Mouse (Mus musculus): ENCODE results near the gene Zdhhc12. TPM values are rescaled to one million over a fixed set of nuclear protein-coding genes. Genes with fewer than 3 reads are reported as not detected.
A peak's percentile ranks its signal among the peaks of the same experiment; 100 is the strongest.

Gene Zdhhc12
- total RNA-seq, 2 experiments from 2014 or later: 10.7 to 17.4 TPM

DNA sequence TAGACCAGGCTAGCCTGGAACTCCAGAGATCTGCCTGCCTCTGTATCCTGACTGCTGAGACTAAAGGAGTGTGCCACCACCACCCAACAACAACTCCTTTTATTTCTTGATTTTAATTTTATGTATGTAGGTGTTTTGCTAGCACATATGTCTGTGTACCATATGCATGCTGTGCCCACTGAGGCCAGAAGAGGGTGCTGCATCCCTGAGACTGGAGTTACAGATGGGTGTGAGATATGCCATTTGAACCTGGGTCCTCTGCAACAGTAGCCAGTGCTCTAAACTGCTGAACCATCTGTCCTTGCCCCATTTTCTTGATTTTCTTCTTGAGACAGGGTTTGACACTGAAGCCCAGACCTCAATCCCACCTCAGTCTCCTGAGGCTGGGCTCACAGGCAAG lies 12.9 kb upstream of the Zdhhc12 start:
- ATAC-seq (replicated peaks; ENCODE audit: poor library complexity): peak; percentile 93

DNA sequence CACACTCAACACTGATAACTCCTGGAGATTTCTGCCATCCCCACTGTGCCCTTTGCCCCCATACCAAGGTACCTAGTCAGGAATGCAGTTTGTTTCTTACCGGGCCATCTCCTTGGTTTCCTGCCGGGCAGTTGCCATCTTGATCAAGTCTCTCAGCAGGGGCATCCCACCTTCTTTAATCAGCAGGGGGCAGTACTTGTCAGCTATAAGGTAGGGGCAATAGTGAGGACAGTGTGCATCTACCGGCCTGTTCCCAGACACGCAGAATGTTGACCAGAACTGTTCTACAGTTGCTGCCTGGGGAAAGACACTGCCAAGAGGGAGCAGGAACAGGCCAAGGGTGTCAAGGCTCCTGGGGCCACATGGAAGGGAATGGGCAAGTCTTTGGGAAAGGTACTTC lies 6.8 kb upstream of the Zdhhc12 start:
- ATAC-seq (replicated peaks; ENCODE audit: poor library complexity): no peak; the same call in 1 of the 2 replicates

DNA sequence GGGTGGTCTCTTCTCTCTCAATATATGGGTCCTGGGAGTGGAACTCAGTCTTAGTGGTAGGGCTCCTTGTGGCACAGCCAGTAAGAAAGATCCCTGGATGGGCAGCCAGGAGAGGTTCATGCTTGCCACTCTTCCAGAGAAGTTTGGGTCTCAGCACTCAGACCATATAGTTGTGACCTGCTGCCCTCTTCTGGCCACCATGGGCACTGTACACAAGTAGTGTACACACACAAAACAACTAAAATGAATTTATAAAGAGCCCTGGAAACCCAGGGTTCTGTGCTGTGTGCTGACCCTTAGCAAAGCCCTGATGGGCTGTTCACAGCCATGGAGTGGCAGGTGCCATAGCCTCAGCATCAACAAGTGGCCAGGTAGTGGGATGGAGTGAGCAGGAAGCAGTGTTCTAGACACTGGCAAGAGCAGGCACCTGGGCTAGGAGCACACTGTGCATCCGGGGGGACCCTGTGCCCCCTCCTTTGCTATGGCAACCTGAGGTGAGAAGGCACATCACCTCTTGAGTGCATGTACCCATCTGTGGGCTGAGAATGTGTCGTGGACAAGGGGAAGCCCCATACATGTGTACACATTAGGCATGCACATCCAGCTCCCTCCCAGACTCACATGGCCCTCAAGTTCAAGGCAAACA lies 2.6 kb upstream of the Zdhhc12 start:
- ATAC-seq (replicated peaks; ENCODE audit: poor library complexity): peak; percentile 38

DNA sequence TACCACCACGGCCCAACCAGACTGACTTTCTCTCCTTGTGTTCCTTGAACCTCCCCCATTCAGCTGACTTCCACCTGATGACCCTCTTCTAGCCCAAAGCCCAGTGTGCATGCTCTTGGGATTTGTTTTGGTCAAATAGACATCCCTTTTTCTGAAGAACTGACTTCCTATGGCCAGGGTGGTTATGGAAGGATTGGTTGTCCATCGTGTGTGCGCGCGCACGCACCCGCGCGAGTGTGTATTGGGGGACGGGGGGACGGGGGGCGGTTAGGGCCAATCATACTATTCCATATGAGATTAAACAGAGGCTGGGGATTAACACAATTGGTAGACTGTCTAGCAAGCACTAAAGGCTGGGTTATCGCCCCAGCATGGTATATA lies 750 bp upstream of the Zdhhc12 start:
- no peak for ATAC-seq (replicated peaks; ENCODE audit: poor library complexity)

DNA sequence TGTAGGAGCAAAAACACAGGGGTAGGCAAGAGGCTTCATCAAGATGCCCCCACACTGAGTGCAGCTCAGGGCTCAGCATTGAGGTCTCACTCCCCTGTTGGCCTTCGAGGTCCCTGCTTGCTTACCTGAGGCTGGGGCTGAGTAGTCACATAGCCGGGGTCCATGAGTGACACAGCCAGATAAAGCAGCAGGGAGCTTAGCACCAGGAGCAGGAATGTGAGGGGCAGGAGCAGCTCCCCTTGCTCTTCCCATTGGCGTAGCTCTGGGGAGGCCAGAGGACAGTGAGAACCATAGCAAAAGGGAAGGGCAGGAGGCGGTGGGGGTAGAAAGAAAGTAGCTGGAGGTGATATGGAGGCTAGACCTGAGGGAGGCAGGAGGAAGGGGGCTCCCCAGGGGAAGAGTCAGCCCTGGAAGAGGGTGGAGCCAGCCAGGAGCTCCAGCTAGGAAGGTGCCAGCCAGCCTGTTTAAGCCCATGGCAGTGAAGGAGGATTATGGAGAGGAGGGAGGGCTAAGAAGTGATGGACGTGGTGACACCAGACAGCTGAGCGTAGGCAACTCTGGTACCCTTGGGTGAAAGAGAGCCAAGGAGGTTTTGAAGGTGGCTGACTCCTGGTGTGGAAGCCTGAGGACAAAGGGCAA lies 1.0 kb downstream of the Zdhhc12 start:
- no peak for ATAC-seq (replicated peaks; ENCODE audit: poor library complexity)

DNA sequence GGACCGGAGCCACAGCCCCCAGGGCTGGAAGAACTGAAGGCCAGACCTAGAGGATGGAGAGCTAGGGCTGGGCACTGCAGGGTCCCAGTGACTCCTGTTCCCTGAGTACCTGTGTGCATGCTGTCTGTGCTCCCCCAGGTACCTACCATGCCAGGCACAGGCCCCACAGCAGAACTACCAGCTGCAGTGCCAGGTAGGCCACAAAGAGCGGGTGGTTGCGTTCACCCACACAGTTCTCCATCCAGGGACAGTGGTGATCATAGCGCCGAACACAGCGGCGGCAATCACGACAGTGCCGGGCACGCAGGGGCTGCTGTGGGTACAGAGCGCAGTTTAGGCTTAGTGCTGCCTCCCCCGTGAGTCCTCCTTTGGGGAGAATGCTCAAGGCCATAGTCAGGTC lies 1.9 kb downstream of the Zdhhc12 start:
- ATAC-seq (replicated peaks; ENCODE audit: poor library complexity): no peak

DNA sequence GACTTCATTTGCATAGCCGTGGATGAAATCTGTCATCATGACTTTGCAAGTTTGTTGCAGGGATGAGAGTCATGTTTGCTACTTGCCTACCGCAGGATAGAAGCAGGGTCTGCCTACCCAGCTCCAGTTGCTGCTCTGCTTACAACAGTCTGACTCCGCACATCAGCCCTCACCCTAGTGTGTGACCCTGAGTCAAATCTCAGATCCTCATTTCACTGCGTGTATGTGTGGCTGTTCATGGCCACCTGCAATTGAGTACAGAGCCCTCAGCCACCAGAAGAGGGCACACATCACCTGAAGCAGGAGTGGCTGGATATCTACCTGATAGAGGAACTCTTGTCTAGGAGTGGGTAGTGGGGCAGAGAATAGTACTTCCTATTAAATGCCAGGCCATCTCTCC lies 6.1 kb downstream of the Zdhhc12 start:
- no peak for ATAC-seq (replicated peaks; ENCODE audit: poor library complexity)

DNA sequence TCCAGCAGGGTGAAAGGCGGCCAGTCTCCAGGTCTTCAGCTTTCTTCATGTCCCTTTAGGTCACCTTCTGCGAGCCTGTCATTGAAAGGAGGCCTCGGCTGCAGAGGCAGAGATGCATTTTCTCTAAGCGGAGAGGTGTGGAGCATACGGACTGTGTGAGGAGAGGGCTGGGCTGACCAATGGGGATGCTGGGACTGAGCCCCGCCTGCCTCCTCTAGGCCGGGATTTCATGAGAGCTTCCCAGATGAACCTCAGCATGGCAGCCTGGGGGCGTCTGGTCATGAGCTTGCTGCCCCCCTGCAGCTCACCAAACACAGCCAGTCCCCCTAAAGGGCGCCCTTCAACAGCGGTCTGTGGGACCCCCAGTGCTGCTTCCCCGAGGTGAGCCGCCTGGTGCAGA lies 8.8 kb downstream of the Zdhhc12 start:
- ATAC-seq (replicated peaks; ENCODE audit: poor library complexity): no peak

DNA sequence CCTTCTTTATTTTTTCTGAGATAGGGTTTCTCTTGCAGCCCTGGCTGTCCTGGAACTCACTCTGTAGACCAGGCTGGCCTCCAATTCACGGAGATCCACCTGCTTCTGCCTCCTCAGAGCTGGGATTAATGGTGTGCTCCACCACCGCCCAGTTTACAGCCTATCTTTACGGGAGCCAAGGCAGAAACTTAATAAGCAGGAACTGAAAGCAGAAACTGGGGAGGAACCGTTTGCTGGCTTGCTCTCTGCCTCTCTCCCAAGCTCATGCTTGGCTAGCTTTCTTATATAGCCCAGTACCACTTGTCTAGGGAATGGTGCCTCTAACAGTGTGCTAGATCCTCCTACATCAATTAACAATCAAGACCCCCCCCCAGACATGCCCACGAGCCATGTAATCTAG lies 9.3 kb downstream of the Zdhhc12 start:
- ATAC-seq (replicated peaks; ENCODE audit: poor library complexity): 0 out of 2 replicates have a peak, but pooled peaks have one; percentile 17

DNA sequence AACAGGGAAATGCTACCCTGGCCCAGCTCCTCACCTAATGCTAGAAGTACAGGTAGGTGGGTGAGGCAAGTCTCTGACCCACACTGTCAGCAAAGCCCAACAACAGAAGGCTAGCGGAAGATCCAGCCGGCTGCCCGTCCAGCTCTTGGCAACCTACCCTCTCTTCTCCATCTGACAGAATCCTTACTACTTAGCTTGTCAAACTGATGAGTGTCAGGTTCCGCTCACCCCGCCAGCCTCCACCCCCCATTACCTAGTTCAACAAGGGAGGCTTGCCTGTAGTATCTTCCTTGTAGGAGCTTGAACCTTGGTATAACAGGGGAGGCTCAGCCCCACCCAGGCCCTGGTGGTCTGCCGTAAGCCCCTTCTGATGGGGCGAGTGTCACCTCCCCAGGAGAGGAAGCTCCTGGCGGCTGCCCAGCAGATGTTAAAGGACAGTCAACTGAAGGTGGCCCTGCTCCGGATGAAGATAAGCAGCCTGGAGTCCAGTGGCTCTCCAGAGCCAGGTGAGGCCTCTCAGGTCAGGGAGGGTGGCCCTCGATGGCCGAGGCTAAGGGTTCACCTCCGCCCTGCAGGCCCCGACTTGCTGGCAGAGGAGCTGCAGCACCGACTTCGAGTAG lies 13.2 kb downstream of the Zdhhc12 start:
- no peak for ATAC-seq (replicated peaks; ENCODE audit: poor library complexity)

DNA sequence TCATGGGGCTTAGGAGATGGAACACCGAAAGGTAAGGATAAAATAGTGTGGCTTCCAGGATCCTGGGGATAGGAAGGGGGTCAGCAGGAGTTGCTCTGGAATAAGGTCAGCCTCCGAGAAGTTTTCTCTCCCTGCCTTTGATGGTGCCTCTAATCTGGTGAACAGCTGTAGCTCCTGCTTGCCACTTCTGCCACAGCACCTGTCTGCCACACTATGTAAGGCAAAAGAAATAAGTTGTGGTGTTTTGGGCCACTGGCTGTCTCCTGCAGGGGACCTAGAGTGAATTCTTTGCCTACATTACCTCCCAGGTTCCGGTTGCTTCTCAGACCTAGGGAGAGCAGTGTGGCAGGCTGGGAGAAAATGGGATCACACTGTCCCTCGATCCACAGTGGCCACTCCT lies 14.7 kb downstream of the Zdhhc12 start:
- ATAC-seq (replicated peaks; ENCODE audit: poor library complexity): no peak

DNA sequence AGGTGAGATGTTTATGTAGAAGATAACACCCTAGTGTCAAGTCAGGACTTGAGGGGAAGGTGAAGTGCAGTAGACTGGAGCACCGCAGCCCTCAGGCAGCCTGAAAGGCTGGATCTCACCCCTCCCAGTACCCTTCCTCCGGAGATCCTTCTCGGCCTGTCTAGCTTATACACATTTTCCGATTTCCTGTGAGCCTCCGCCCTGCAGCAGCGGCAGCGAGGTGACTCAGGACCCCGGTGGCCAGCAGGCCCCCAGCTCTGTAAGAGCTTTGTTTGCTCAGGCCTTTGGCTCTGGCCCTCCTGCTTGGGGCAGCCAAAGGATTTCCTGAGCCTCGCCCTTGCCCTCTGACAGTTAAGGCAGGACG lies 15.1 kb downstream of the Zdhhc12 start:
- ATAC-seq (replicated peaks; ENCODE audit: poor library complexity): peak; percentile 22

DNA sequence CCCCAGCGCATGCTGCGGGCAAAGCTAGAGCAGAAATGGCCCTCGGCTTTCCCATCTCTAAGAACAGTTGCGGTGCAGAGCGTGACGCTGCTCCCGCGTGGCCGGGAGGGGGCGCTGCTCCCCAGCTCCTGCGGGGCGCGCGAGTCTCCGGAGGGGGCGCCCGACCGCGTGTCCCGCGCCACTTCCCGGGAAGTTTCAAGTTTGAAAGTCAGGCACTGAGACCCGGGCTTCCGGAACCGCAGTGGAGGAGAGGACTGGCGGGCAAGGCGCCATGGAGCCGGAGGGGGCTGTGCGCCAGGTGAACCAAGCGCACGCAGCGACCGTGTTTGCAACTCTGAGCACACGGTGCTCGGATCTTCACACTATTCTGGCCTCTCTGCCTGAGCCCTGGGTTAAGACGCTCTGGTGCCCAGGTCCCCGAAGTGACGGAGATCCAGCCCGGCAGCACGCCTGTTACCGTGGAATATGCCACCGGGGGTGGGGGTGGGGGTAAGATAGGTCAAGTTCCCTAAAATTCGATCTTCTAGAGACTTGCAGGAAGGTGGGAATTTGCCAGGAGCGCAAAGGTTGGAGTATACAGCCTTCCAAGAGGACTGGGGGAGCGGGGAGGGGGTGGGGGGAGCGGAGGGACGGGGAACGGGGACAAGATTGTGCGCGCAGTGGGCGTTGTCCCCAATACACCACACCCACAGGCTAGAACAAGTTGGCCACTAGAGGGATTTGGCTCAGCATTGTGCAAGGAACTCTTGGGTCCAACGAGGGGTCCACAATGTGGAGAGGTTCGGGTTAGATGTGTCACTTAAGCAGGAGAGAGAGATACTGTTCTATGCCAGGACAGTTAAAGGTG lies 15.7 kb downstream of the Zdhhc12 start, which contains the start of gene Pkn3:
TSS of gene Pkn3 (plus strand) at position 183 of the 847 bp plus-strand sequence.
- peak; percentile 86 for ATAC-seq (replicated peaks; ENCODE audit: poor library complexity)

DNA sequence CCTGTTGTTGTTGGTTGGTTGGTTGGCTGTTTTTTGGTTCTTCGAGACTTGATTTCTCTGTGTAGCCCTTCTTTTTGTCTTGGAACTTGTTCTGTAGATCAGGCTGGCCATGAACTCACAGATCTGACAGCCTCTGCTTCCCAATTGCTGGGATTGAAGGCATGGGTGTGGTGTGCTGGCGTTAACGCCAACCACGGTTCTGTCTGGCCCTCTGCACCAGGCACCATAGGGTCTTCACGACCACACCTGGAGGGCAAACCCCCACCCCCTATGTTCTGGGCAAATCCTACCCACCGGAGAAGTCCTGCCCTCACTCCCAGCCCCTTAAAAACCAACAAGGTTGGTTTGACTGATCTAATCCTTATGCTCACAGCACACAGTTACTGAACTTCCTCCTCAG lies 16.5 kb downstream of the Zdhhc12 start:
- peak; percentile 13; the same call in 1 of the 2 replicates for ATAC-seq (replicated peaks; ENCODE audit: poor library complexity)

DNA sequence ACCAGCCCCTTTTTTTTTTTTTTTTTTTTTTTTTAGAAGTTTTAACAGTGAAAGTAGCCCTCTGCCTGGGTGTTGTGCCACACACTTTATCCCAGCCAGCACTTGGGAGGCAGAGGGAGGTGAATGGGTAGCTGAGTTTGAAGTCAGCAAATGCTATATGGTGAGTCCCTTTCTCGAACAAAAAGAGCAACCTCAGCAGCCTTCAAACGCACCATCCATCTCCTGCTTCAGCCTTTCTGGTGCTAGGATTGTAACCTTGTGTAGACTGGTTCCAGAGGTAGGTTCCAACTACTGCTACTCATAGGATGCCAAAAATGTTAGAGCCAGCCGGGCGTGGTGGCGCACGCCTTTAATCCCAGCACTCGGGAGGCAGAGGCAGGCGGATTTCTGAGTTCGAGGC lies 17.0 kb downstream of the Zdhhc12 start:
- no peak for ATAC-seq (replicated peaks; ENCODE audit: poor library complexity)

DNA sequence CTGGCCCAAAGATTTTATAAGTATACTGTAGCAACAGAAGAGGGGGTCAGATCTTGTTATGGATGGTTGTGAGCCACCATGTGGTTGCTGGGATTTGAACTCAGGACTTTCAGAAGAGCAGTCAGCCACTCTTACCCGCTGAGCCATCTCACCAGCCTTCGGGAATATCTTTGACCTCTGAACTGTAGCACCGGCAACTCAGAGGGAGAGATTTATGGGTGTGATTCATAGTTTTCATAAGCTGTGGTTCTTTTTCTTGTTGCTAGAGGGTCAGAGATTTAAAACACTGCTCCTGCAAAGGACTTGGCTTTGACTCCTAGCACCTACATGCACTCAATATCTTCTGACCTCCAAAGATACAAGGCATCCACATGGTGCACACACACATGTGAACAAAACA lies 17.8 kb downstream of the Zdhhc12 start:
- no peak for ATAC-seq (replicated peaks; ENCODE audit: poor library complexity)

DNA sequence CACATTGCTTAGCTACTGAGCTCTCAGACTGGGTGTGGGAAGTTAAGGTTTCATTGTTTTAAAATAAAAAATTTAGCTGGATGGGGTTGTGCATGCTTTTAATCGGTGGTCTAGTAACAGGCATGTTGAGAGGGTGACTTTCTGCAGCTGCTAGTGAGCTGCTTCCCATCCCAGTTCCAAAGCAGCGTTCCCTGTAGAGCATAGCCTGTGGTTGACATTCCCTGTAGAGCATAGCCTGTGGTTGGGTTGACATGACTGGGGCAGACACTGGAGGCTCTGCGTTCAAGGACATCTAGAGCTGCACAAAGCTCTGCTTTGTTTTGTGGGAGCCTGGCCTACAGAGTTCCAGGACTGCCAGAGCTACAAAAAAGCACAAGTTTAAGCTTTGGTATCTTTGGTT lies 20.2 kb downstream of the Zdhhc12 start:
- no peak for ATAC-seq (replicated peaks; ENCODE audit: poor library complexity)

DNA sequence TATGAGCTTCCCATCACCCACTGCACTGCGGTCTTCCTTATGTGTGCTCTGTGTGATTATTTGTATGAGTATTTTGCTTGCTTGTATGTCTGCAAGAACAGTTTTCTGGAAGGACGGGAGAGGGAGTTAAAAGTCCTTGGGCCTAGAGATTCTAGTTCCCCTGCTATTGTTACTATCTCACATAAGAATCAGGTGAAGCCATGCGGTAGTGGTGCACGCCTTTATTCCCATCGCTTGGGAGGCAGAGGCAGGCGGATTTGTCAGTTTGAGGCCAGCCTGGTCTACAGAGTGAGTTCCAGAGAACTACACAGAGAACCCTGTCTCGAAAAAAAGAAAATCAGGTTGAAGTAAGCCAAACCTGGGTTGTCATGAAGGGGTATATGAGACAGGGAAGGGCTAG lies 20.6 kb downstream of the Zdhhc12 start:
- ATAC-seq (replicated peaks; ENCODE audit: poor library complexity): no peak

DNA sequence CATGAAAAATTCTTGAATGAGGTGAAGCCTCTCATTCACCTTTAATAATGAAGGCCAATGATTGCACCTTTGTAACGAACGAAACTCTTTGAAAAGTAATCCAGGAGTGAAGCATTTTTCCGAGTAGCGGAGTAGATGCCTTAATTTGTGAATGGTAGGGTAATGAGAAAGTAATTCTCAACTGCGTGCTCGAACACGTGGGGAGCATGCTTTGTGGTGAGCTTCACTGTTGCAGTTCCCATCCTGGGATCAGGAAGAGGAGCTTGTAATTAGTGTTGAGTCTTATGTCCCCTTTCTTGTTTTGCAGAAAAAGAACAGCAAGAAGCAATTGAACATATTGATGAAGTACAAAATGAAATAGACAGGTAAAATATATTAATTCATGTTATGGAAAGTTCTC lies 25.5 kb downstream of the Zdhhc12 start:
- no peak for ATAC-seq (replicated peaks; ENCODE audit: poor library complexity)

DNA sequence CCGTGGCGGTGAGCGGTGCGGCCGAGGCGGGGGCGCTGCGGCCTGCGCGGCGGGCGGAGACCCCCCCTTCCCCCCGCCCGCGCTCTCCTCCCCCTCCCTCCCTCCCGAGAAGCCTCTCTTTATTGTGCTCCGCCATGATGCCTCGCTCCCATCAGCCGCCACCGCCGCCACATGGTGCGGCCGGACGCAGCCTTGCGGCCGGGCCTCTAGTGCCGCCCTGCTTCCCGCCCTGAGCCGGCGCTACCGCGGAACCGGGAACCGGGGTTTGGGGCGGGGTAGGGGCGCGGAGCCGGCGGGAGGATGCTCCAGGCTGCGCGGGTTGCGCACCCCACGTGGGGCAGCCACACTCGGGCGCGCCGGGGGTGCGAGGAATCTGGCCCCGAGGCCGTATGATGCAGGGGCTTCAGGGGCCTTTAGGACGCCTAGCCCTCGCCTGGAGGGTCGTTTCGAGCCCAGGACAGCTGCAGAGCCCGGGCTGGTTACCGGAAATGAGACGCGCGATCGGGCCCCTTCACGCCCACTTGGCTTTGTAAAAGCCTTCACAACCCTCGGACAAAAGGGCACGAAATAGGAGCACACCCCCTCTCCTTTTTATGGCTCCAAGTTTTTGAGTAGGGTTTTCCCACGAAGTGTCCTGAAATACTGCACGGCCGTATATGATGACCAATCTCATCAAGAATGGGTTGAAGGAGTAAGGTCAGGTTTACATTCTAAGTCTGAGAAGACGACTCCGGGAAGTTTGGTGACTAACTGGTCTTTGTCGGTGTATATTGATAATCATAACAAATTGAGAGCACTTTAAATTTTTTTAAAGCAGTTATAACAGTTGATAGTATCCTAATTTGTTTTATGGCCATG lies 26.2 kb downstream of the Zdhhc12 start:
- ATAC-seq (replicated peaks; ENCODE audit: poor library complexity): no peak

Measured in megakaryocyte progenitor cell, adult 5-6 weeks (primary cell).